Mouse (Mus musculus) liver, embryonic 16.5 days (tissue): ENCODE results near the gene Pdlim7. TPM values are rescaled to one million over a fixed set of nuclear protein-coding genes. Genes with fewer than 3 reads are reported as not detected.

Source experiments
- ATAC-seq: fragments of 200-750 bp; cut with Nextera tagmentation; 2 replicates; pipeline ENCODE4 v1.8.0; 2017; ENCODE audit warnings: low read depth, mild to moderate bottlenecking, moderate number of reproducible peaks, moderate library complexity
- H3K27ac ChIP-seq: fragments of 300-500 bp; sonication (generic); 2 replicates; pipeline ENCODE4 v1.5.1; 2014; ENCODE audit warnings: mild to moderate bottlenecking, low read length
- H3K27me3 ChIP-seq: fragments of 300-500 bp; sonication (generic); 2 replicates; pipeline ENCODE4 v1.6.1; 2014; ENCODE audit warnings: low read depth, low read length, mixed read lengths; ENCODE audit not compliant: control insufficient read depth, insufficient read depth
- H3K36me3 ChIP-seq: fragments of 300-500 bp; sonication (generic); 2 replicates; pipeline ENCODE4 v1.6.1; 2014; ENCODE audit warnings: mild to moderate bottlenecking; ENCODE audit not compliant: control insufficient read depth, insufficient read depth
- H3K4me1 ChIP-seq: fragments of 300-500 bp; sonication (generic); 2 replicates; pipeline ENCODE4 v1.6.1; 2014; ENCODE audit warnings: low read depth, low read length, mixed read lengths; ENCODE audit not compliant: control insufficient read depth
- H3K4me2 ChIP-seq: fragments of 300-500 bp; sonication (generic); 2 replicates; pipeline ENCODE4 v1.6.1; 2014; ENCODE audit warnings: low read depth, low read length, mixed read lengths
- H3K4me3 ChIP-seq: fragments of 300-500 bp; sonication (generic); 2 replicates; pipeline ENCODE4 v1.5.1; 2014; ENCODE audit warnings: low read depth, mild to moderate bottlenecking, low read length
- H3K9ac ChIP-seq: fragments of 300-500 bp; sonication (generic); 2 replicates; pipeline ENCODE4 v1.6.1; 2014; ENCODE audit warnings: low read depth, low read length
- H3K9me3 ChIP-seq: fragments of 300-500 bp; sonication (generic); replicated peaks from 2 replicates; pipeline ENCODE4 v1.6.1; 2016; ENCODE audit warnings: low read length; ENCODE audit not compliant: control insufficient read depth
- WGBS: fragments of 180-500 bp; shearing (Covaris S2); extraction: QIAGEN DNeasy Blood & Tissue Kit; methylation state at CpG from one replicate; pipeline ENCODE4 v1.1.7; 2014; ENCODE audit not compliant: insufficient replicate concordance; 5-methylcytosine and 5-hydroxymethylcytosine counted together
- polyA plus RNA-seq: library from polyadenylated mRNA; unstranded; fragments of >200 nt; fragmentation: Nextera tagmentation; extraction: Ambion mirVana; gene quantifications from 2 replicates; pipeline ENCODE4 v1.2.1, GENCODE M21; 2015

The Pdlim7 gene
- polyA plus RNA-seq, 1 experiment from 2014 or later: 27.9 TPM

- H3K27me3 ChIP-seq: no peaks in the 10 kb centered on the region
- 66% methylated on average over 16 of the region's 16 CpGs for WGBS
- no peaks in the 10 kb centered on the region for H3K9me3 ChIP-seq
Measured at GRCm38 (mm10) chr13:55525733-55526553, 12.5 kb upstream of the Pdlim7 start.

GRCm38 (mm10) chr13:55523951-55524600 lies 10.6 kb upstream of the Pdlim7 start:
- Histone ChIP-seq H3K27me3 (no peaks in the 10 kb centered on the region), H3K27ac (no peak overlapping the region), H3K4me3 (no peak overlapping the region), H3K4me1 (peaks cover 20% of the 10 kb centered on the region), H3K9me3 (peaks cover 3% of the 10 kb centered on the region; the same call in 1 of the 2 replicates), H3K9ac (no peak overlapping the region), H3K4me2 (no peak overlapping the region), H3K36me3 (no peaks in the 10 kb centered on the region)
- ATAC-seq: no peak
- 82% methylated on average over 23 of the region's 23 CpGs for WGBS

More at GRCm38 (mm10) chr13:55525733-55526553, 12.5 kb upstream of the Pdlim7 start:
- Histone ChIP-seq H3K27ac (no peak overlapping the region), H3K4me3 (no peak overlapping the region), H3K36me3 (no peaks in the 10 kb centered on the region; the same call in none of the 2 replicates), H3K4me1 (peaks cover 35% of the 10 kb centered on the region), H3K4me2 (no peak overlapping the region), H3K9ac (no peak overlapping the region)
- ATAC-seq: no peak

GRCm38 (mm10) chr13:55523278-55523677 lies 9.8 kb upstream of the Pdlim7 start:
- WGBS: 76% methylated on average over 17 of the region's 17 CpGs

GRCm38 (mm10) chr13:55522730-55523129 lies 9.3 kb upstream of the Pdlim7 start:
- Histone ChIP-seq H3K27ac (no peak overlapping the region), H3K9ac (no peak overlapping the region)

More at GRCm38 (mm10) chr13:55523278-55523677, 9.8 kb upstream of the Pdlim7 start:
- Histone ChIP-seq H3K27me3 (no peaks in the 10 kb centered on the region), H3K36me3 (no peaks in the 10 kb centered on the region), H3K9me3 (peaks cover 3% of the 10 kb centered on the region; the same call in 1 of the 2 replicates), H3K27ac (no peak overlapping the region), H3K4me2 (no peak overlapping the region), H3K4me1 (peaks cover 14% of the 10 kb centered on the region), H3K4me3 (no peak overlapping the region), H3K9ac (no peak overlapping the region)
- peak; percentile 40 for ATAC-seq

GRCm38 (mm10) chr13:55519606-55520005 lies 6.1 kb upstream of the Pdlim7 start:
- no peaks in the 10 kb centered on the region for H3K36me3 ChIP-seq
- WGBS: 35% methylated on average over 4 of the region's 4 CpGs
- peaks cover 3% of the 10 kb centered on the region; the same call in 1 of the 2 replicates for H3K4me1 ChIP-seq
- no peak overlapping the region for H3K4me2 ChIP-seq
- peaks cover 3% of the 10 kb centered on the region; the same call in 1 of the 2 replicates for H3K9me3 ChIP-seq
- no peak overlapping the region for H3K4me3 ChIP-seq
- H3K27me3 ChIP-seq: no peaks in the 10 kb centered on the region
- H3K9ac ChIP-seq: no peak overlapping the region
- no peak overlapping the region for H3K27ac ChIP-seq
- ATAC-seq: no peak

More at GRCm38 (mm10) chr13:55522730-55523129, 9.3 kb upstream of the Pdlim7 start:
- no peak for ATAC-seq
- H3K4me3 ChIP-seq: no peak overlapping the region
- no peaks in the 10 kb centered on the region for H3K36me3 ChIP-seq
- no peak overlapping the region for H3K4me2 ChIP-seq
- peaks cover 3% of the 10 kb centered on the region; the same call in 1 of the 2 replicates for H3K9me3 ChIP-seq
- peaks cover 9% of the 10 kb centered on the region for H3K4me1 ChIP-seq
- WGBS: 61% methylated on average over 8 of the region's 8 CpGs
- no peaks in the 10 kb centered on the region for H3K27me3 ChIP-seq

- 2% methylated on average over 5 of the region's 5 CpGs for WGBS
- peaks cover 3% of the 10 kb centered on the region; the same call in 1 of the 2 replicates for H3K9me3 ChIP-seq
- H3K27ac ChIP-seq: no peak overlapping the region
- H3K4me3 ChIP-seq: no peak overlapping the region
- H3K27me3 ChIP-seq: no peaks in the 10 kb centered on the region
- no peak for ATAC-seq
- no peaks in the 10 kb centered on the region for H3K36me3 ChIP-seq
- H3K9ac ChIP-seq: no peak overlapping the region
- H3K4me2 ChIP-seq: no peak overlapping the region
- H3K4me1 ChIP-seq: peaks cover 9% of the 10 kb centered on the region
Measured at GRCm38 (mm10) chr13:55516955-55517354, 3.5 kb upstream of the Pdlim7 start.

GRCm38 (mm10) chr13:55513828-55514227 lies 352 bp upstream of the Pdlim7 start:
- no peaks in the 10 kb centered on the region for H3K9me3 ChIP-seq
- no peaks in the 10 kb centered on the region for H3K36me3 ChIP-seq
- H3K4me3 ChIP-seq: peak overlapping the region; percentile 69; the same call in 1 of the 2 replicates
- H3K9ac ChIP-seq: no peak overlapping the region
- peaks cover 27% of the 10 kb centered on the region for H3K4me1 ChIP-seq
- no peak for ATAC-seq
- no peak overlapping the region for H3K27ac ChIP-seq
- peak overlapping the region; percentile 94 for H3K4me2 ChIP-seq
- WGBS: 30% methylated on average over 9 of the region's 9 CpGs
- H3K27me3 ChIP-seq: no peaks in the 10 kb centered on the region

GRCm38 (mm10) chr13:55512379-55513031 lies 971 bp downstream of the Pdlim7 start:
- WGBS: 8% methylated on average over 25 of the region's 25 CpGs
- Histone ChIP-seq H3K4me2 (peak overlapping the region; percentile 94), H3K9me3 (no peaks in the 10 kb centered on the region), H3K27ac (peak overlapping the region; percentile 76), H3K36me3 (no peaks in the 10 kb centered on the region), H3K4me1 (peaks cover 27% of the 10 kb centered on the region), H3K27me3 (no peaks in the 10 kb centered on the region), H3K4me3 (peak overlapping the region; percentile 69), H3K9ac (peak overlapping the region; percentile 71)
- peak; percentile 36 for ATAC-seq
